8 mouse cellular contexts compared by ENCODE assay signal in genomic region chr10:122680387-122681084, GRCm38 (mm10). TPM values are rescaled to one million over a fixed set of nuclear protein-coding genes. Genes with fewer than 3 reads are reported as not detected.
A peak's percentile ranks its signal among the peaks of the same experiment; 100 is the strongest.
DNase-seq lines count a peak whose midpoint lies in the region; ATAC-seq lines count a peak whose summit lies in the region.

No protein-coding gene starts in this region.

- no peak for ATAC-seq in forebrain, embryonic 12.5 days (ENCODE audit: low FRiP score)
- peak; percentile 34 to 44; a peak in 3 of 4 replicates for ATAC-seq in hematopoietic stem cell, adult 5-6 weeks (replicated peaks in 1 of 2; ENCODE audit: insufficient read depth in 1 of 2, low FRiP score in 2 of 2, low TSS enrichment in 1 of 2, low read depth in 1 of 2, poor library complexity in 2 of 2, severe bottlenecking in 2 of 2)
- no peak for ATAC-seq in liver, embryonic 15.5 days (ENCODE audit: insufficient read depth)
- peak; percentile 14; the same call in 1 of the 2 replicates for ATAC-seq in neural tube, embryonic 11.5 days (ENCODE audit: insufficient read depth, low FRiP score, low TSS enrichment)

- H3K9ac ChIP-seq in forebrain, embryonic 12.5 days = peak overlapping the region; percentile 33; the same call in 1 of the 2 replicates
- H3K9ac ChIP-seq in liver, embryonic 15.5 days = no peak overlapping the region
- H3K9ac ChIP-seq in neural tube, embryonic 11.5 days (ENCODE audit: low read length) = peak overlapping the region; percentile 19

- peaks cover 15% of the 10 kb centered on the region for H3K27me3 ChIP-seq in forebrain, embryonic 12.5 days
- H3K27me3 ChIP-seq in liver, embryonic 15.5 days = peaks cover 50% of the 10 kb centered on the region
- no peaks in the 10 kb centered on the region for H3K27me3 ChIP-seq in neural tube, embryonic 11.5 days (ENCODE audit: control insufficient read depth, insufficient read depth, low read length)

- peak overlapping the region; percentile 96 for H3K4me2 ChIP-seq in forebrain, embryonic 12.5 days
- peak overlapping the region; percentile 67 for H3K4me2 ChIP-seq in liver, embryonic 15.5 days
- H3K4me2 ChIP-seq in neural tube, embryonic 11.5 days (ENCODE audit: low read depth) = peak overlapping the region; percentile 97

- H3K36me3 ChIP-seq in forebrain, embryonic 12.5 days (replicated peaks) = no peaks in the 10 kb centered on the region
- H3K36me3 ChIP-seq in liver, embryonic 15.5 days (replicated peaks) = no peaks in the 10 kb centered on the region
- H3K36me3 ChIP-seq in neural tube, embryonic 11.5 days (ENCODE audit: control insufficient read depth, insufficient read depth, low read length) = no peaks in the 10 kb centered on the region

- WGBS in forebrain, embryonic 12.5 days = 5% methylated on average over 19 of the region's 19 CpGs
- WGBS in liver, embryonic 15.5 days (ENCODE audit: insufficient replicate concordance) = 3% methylated on average over 18 of the region's 19 CpGs
- 1% methylated on average over 18 of the region's 19 CpGs for WGBS in neural tube, embryonic 11.5 days

- H3K27ac ChIP-seq in forebrain, embryonic 12.5 days = no peak overlapping the region
- H3K27ac ChIP-seq in liver, embryonic 15.5 days (replicated peaks) = no peak overlapping the region; the same call in 1 of the 2 replicates
- H3K27ac ChIP-seq in neural tube, embryonic 11.5 days (ENCODE audit: low read depth, low read length) = no peak overlapping the region

- peaks cover 23% of the 10 kb centered on the region for H3K4me1 ChIP-seq in forebrain, embryonic 12.5 days
- peaks cover 13% of the 10 kb centered on the region for H3K4me1 ChIP-seq in liver, embryonic 15.5 days (replicated peaks)
- H3K4me1 ChIP-seq in neural tube, embryonic 11.5 days (ENCODE audit: control insufficient read depth, insufficient read depth, low read length) = 0 out of 2 replicates have a peak, but pooled peaks cover 4% of the 10 kb centered on the region

- peak overlapping the region; percentile 73 for H3K4me3 ChIP-seq in forebrain, embryonic 12.5 days (replicated peaks)
- H3K4me3 ChIP-seq in liver, embryonic 15.5 days (replicated peaks) = peak overlapping the region; percentile 63
- H3K4me3 ChIP-seq in neural tube, embryonic 11.5 days (ENCODE audit: low read depth, low read length) = peak overlapping the region; percentile 76

- H3K9me3 ChIP-seq in forebrain, embryonic 12.5 days = no peaks in the 10 kb centered on the region
- H3K9me3 ChIP-seq in liver, embryonic 15.5 days (replicated peaks) = no peaks in the 10 kb centered on the region
- no peaks in the 10 kb centered on the region for H3K9me3 ChIP-seq in neural tube, embryonic 11.5 days (ENCODE audit: control insufficient read depth, low read length)

- peak; percentile 18 for DNase-seq in urinary bladder, postnatal 14 days (ENCODE audit: low spot score)
- DNase-seq in urinary bladder, postnatal 10 days (ENCODE audit: low spot score) = no peak
- peak; percentile 62 for DNase-seq in layer of hippocampus, adult 11-12 months (ENCODE audit: low spot score)
- DNase-seq in neural tube, embryonic 11.5 days (ENCODE audit: low spot score) = peak; percentile 51
- DNase-seq in urinary bladder, postnatal 25 days (ENCODE audit: low spot score) = peak; percentile 23

RNA-seq across cellular contexts. Expression of gene Ppm1h, which starts 2.0 kb away (rescaled TPM):
- 4.0 and 5.1 TPM in 2 replicates for polyA plus RNA-seq in forebrain, embryonic 12.5 days (2016; fragmentation: Nextera tagmentation; extraction: Ambion mirVana)
- 23.1 and 24.1 TPM in 2 replicates for total RNA-seq in hematopoietic stem cell, adult 5-6 weeks (2017)
- 2.2 and 2.4 TPM in 2 replicates for polyA plus RNA-seq in liver, embryonic 15.5 days (2015; fragmentation: Nextera tagmentation; extraction: Ambion mirVana)
- polyA plus RNA-seq in neural tube, embryonic 11.5 days (2014; fragmentation: Nextera tagmentation; extraction: Ambion mirVana) = 13.8 and 15.1 TPM in 2 replicates

Comparison
In these comparisons a context has a peak if more than half of its experiments do, and no peak if none do; other contexts are left out.
1. ATAC-seq: peak in hematopoietic stem cell, adult 5-6 weeks (2 of 2) and neural tube, embryonic 11.5 days (single experiment); none in forebrain, embryonic 12.5 days (single experiment) and liver, embryonic 15.5 days (single experiment).
2. Peak in every context shown above with its lines, with median percentiles within 50 percentile points of each other: H3K4me2 ChIP-seq and H3K4me3 ChIP-seq.